Comparison of ENCODE assay signal across 18 mouse cellular contexts in the genomic region with DNA sequence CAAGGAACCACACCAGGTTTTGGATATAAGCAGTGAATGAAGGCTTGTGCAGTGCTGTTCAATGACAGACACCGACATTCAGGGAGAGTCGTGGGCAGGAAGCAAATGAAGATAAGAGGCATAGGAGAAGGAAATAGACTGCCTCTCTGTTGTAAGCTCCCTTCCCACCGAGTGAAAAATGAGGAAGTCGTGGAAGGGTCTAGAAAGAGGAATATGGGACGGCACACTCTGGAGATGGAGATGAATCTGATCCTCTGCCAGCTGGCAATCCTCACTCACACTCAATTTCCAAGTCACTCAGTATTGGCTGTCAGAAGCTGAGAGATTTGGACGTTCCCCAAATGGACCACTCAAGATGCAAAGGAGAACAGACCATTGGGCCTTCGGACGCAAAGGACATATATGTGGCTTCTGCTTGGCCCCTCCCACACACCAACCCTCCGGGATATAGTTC. TPM values are rescaled to one million over a fixed set of nuclear protein-coding genes. Genes with fewer than 3 reads are reported as not detected.
DNase-seq lines count a peak whose midpoint lies in the region; ATAC-seq lines count a peak whose summit lies in the region.
"Had no signal": no experiment of that assay in that cellular context is flagged by ENCODE, and none has a peak within 500 bp of the region (broad histone marks: within the 10 kb centered on the region; RNA-seq: fewer than 3 reads in every experiment).

Mgl2 (plus strand) TSS at position 404 of the 454 bp plus-strand sequence.

- H3K4me2 ChIP-seq in liver, embryonic 16.5 days (ENCODE audit: low read depth, low read length) = 0 out of 2 replicates have a peak within 1 kb of the TSS, but pooled peaks have one; percentile 14
- H3K4me2 ChIP-seq in lung, embryonic 15.5 days = no peak within 1 kb of the TSS
- H3K4me2 ChIP-seq in hindbrain, embryonic 13.5 days = no peak within 1 kb of the TSS
- H3K4me2 ChIP-seq in neural tube, embryonic 15.5 days = no peak within 1 kb of the TSS
- H3K4me2 ChIP-seq: liver, embryonic 15.5 days; midbrain, embryonic 13.5 days had no signal

- no peak for ATAC-seq in liver, embryonic 16.5 days (ENCODE audit: low read depth)
- peak; percentile 78 for ATAC-seq in granulocyte monocyte progenitor cell, adult 5-6 weeks (replicated peaks; ENCODE audit: poor library complexity, severe bottlenecking)
- ATAC-seq in lung, embryonic 15.5 days (ENCODE audit: borderline replicate concordance, extremely low read depth, low FRiP score, low TSS enrichment) = peak; percentile 86
- ATAC-seq in megakaryocyte progenitor cell, adult 5-6 weeks (replicated peaks; ENCODE audit: poor library complexity) = peak; percentile 86
- no peak for ATAC-seq in hindbrain, embryonic 13.5 days (ENCODE audit: low FRiP score)
- no peak for ATAC-seq in neural tube, embryonic 15.5 days (ENCODE audit: low FRiP score)
- ATAC-seq: intestine, embryonic 16.5 days; midbrain, embryonic 13.5 days had no signal

- H3K27me3 ChIP-seq in liver, embryonic 16.5 days (ENCODE audit: control insufficient read depth, insufficient read depth, low read depth, low read length) = no peaks in the 10 kb centered on the region
- H3K27me3 ChIP-seq in lung, embryonic 15.5 days = no peaks in the 10 kb centered on the region
- no peaks in the 10 kb centered on the region for H3K27me3 ChIP-seq in hindbrain, embryonic 13.5 days
- no peaks in the 10 kb centered on the region for H3K27me3 ChIP-seq in neural tube, embryonic 15.5 days (replicated peaks)
- H3K27me3 ChIP-seq: liver, embryonic 15.5 days; midbrain, embryonic 13.5 days had no signal

- H3K27ac ChIP-seq in liver, embryonic 16.5 days (ENCODE audit: low read length) = no peak within 1 kb of the TSS
- H3K27ac ChIP-seq in lung, embryonic 15.5 days = peak within 1 kb of the TSS; percentile 50; the same call in 1 of the 2 replicates
- H3K27ac ChIP-seq in hindbrain, embryonic 13.5 days = no peak within 1 kb of the TSS
- no peak within 1 kb of the TSS for H3K27ac ChIP-seq in neural tube, embryonic 15.5 days (replicated peaks)
- H3K27ac ChIP-seq: embryonic facial prominence, embryonic 10.5 days; liver, embryonic 15.5 days; midbrain, embryonic 13.5 days had no signal

- H3K9ac ChIP-seq in liver, embryonic 16.5 days (ENCODE audit: low read depth, low read length) = no peak within 1 kb of the TSS
- no peak within 1 kb of the TSS for H3K9ac ChIP-seq in lung, embryonic 15.5 days
- H3K9ac ChIP-seq in hindbrain, embryonic 13.5 days = no peak within 1 kb of the TSS
- H3K9ac ChIP-seq in neural tube, embryonic 15.5 days (replicated peaks) = no peak within 1 kb of the TSS
- H3K9ac ChIP-seq: liver, embryonic 15.5 days; midbrain, embryonic 13.5 days had no signal

- H3K36me3 ChIP-seq in liver, embryonic 16.5 days (ENCODE audit: control insufficient read depth, insufficient read depth) = no peaks in the 10 kb centered on the region
- H3K36me3 ChIP-seq in lung, embryonic 15.5 days = no peaks in the 10 kb centered on the region
- no peaks in the 10 kb centered on the region for H3K36me3 ChIP-seq in hindbrain, embryonic 13.5 days
- no peaks in the 10 kb centered on the region for H3K36me3 ChIP-seq in neural tube, embryonic 15.5 days
- H3K36me3 ChIP-seq: embryonic facial prominence, embryonic 10.5 days; liver, embryonic 15.5 days; midbrain, embryonic 13.5 days had no signal

- DNase-seq in liver = no peak
- no peak for DNase-seq in testis, postnatal 14 days (ENCODE audit: low spot score)
- DNase-seq: cerebellum, adult 9-10 months; kidney, postnatal 36 days; layer of hippocampus, postnatal 36 days; right cerebral cortex, postnatal 14 days; thymus, postnatal 36 days had no signal

- H3K4me3 ChIP-seq in liver, embryonic 16.5 days (ENCODE audit: low read depth, low read length) = no peak within 1 kb of the TSS
- no peak within 1 kb of the TSS for H3K4me3 ChIP-seq in lung, embryonic 15.5 days
- no peak within 1 kb of the TSS for H3K4me3 ChIP-seq in hindbrain, embryonic 13.5 days
- no peak within 1 kb of the TSS for H3K4me3 ChIP-seq in neural tube, embryonic 15.5 days (replicated peaks)
- H3K4me3 ChIP-seq: embryonic facial prominence, embryonic 10.5 days; liver, embryonic 15.5 days; midbrain, embryonic 13.5 days had no signal

- no peaks in the 10 kb centered on the region for H3K9me3 ChIP-seq in liver, embryonic 16.5 days (replicated peaks; ENCODE audit: control insufficient read depth, low read length)
- no peaks in the 10 kb centered on the region for H3K9me3 ChIP-seq in lung, embryonic 15.5 days
- no peaks in the 10 kb centered on the region for H3K9me3 ChIP-seq in hindbrain, embryonic 13.5 days
- no peaks in the 10 kb centered on the region for H3K9me3 ChIP-seq in neural tube, embryonic 15.5 days (replicated peaks)
- H3K9me3 ChIP-seq: embryonic facial prominence, embryonic 10.5 days; liver, embryonic 15.5 days; midbrain, embryonic 13.5 days had no signal

- no peaks in the 10 kb centered on the region for H3K4me1 ChIP-seq in liver, embryonic 16.5 days (ENCODE audit: control insufficient read depth, low read depth, low read length)
- H3K4me1 ChIP-seq in lung, embryonic 15.5 days = peaks cover 22% of the 10 kb centered on the region; the same call in 1 of the 2 replicates
- H3K4me1 ChIP-seq in hindbrain, embryonic 13.5 days (replicated peaks) = no peaks in the 10 kb centered on the region
- H3K4me1 ChIP-seq in neural tube, embryonic 15.5 days = no peaks in the 10 kb centered on the region
- H3K4me1 ChIP-seq: embryonic facial prominence, embryonic 10.5 days; midbrain, embryonic 13.5 days had no signal

- WGBS in liver, embryonic 16.5 days (ENCODE audit: insufficient replicate concordance) = 28% methylated on average over 9 of the region's 9 CpGs
- WGBS in lung, embryonic 15.5 days = 28% methylated on average over 9 of the region's 9 CpGs
- WGBS in hindbrain, embryonic 13.5 days = 88% methylated on average over 9 of the region's 9 CpGs
- 81% methylated on average over 9 of the region's 9 CpGs for WGBS in neural tube, embryonic 15.5 days

RNA-seq across cellular contexts. Expression of gene Mgl2, which starts in this region (rescaled TPM):
- 2.5 and 3.0 TPM in 2 replicates for polyA plus RNA-seq in liver, embryonic 16.5 days (2015; fragmentation: Nextera tagmentation; extraction: Ambion mirVana)
- 11.3 and 13.2 TPM in 2 replicates for total RNA-seq in granulocyte monocyte progenitor cell, adult 5-6 weeks (2014; fragmentation: Nextera tagmentation)
- 36.5 and 37.9 TPM in 2 replicates for total RNA-seq in granulocyte monocyte progenitor cell, adult 5-6 weeks (2017)
- 3.9 and 4.3 TPM in 2 replicates for polyA plus RNA-seq in lung, embryonic 15.5 days (2015; fragmentation: Nextera tagmentation; extraction: Ambion mirVana)
- 25.7 and 30.7 TPM in 2 replicates for total RNA-seq in megakaryocyte progenitor cell, adult 5-6 weeks (2015)
- total RNA-seq in megakaryocyte progenitor cell, adult 5-6 weeks (2017) = 29.3 and 36.6 TPM in 2 replicates
- polyA plus RNA-seq in hindbrain, embryonic 13.5 days (2015; fragmentation: Nextera tagmentation; extraction: Ambion mirVana) = 0.88 and 0.95 TPM in 2 replicates
- polyA plus RNA-seq in neural tube, embryonic 15.5 days (2015; fragmentation: Nextera tagmentation; extraction: Ambion mirVana) = 0.38 and 0.55 TPM in 2 replicates
- polyA plus RNA-seq: limb, embryonic 11.5 days had no signal

Comparison
In these comparisons a context has a peak if more than half of its experiments do, and no peak if none do; other contexts are left out.
1. ATAC-seq: peak in granulocyte monocyte progenitor cell, adult 5-6 weeks (single experiment), lung, embryonic 15.5 days (single experiment) and megakaryocyte progenitor cell, adult 5-6 weeks (single experiment); none in liver, embryonic 16.5 days (single experiment), hindbrain, embryonic 13.5 days (single experiment) and neural tube, embryonic 15.5 days (single experiment).